Mouse (Mus musculus) v-Abl transformed pro-B cells (cell line): ENCODE results near the gene Ubtd2.

Experiments
- in situ Hi-C, 2 experiments: fragments of 400-800 bp; cut with MboI; formaldehyde crosslinking; loops; one replicate each; pipeline ENCODE4 v1.15.1; 2025; ENCODE audit not compliant: unreplicated experiment in 2 of 2

Ubtd2 gene

DNA sequence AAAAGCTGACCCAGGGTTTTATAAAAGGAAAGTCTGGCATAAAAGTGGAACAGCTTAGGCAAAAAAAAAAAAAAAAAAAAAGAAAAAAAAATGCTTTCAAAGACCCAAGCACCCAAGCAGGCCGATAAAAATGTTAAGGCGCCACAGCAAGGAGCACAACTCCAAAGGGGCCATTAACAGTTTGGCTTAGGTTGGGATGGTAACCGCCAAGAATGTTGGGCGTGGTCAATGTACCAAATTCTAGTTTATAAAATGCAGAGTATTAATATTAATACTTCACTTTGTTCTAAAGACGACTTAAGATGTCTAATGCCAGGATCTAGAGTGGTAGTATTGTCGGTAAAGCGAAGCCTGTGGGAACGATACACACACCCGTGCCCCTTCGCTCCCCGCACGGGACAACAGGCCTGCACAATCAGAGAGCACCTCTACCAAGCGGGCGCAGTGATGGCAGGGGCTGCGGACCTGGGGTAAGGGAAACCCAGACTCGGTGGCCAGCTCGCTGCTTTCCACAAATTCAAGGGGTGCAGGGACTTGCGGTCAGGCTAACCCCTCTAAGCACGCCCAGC lies 855 bp upstream of the Ubtd2 start:
- in situ Hi-C loops: loop anchor here (5.0 to 25.0 kb wide), 7 partner anchors 58 to 708 kb away; partner anchors contain the start of genes Fgf18 (in 1 of the 2) and Npm1 (in 1 of the 2)

DNA sequence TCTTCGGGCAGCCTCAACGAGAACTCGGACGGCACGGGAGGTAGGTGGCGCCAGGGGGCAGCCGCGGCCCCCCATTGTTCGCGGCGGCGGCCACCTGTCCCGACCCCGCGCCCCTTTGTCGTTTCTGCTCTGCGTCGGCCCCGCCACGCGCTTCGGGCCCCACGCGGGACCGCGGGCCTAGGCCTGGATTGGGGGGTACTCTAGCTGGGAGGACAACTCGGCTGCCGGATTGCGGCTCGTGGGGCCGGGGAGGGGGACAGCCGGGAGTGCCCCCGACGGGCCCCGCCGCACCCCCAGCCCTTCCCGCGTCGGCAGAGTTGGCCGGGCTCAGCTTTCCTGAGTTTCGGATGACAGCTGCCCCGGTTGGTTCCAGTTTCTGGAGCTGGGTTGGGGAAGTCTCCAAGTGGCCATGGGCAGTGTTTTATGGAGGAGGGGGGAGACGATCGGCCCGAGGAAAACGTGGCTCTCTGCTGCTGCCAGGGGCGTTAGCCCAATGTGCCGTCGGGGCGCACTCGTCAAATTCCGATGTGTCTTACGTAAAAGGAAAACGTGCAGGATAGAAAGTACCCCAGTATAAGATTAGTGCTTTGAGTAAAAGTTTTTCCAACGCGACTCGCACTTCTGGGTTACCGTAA lies 454 bp downstream of the Ubtd2 start:
- in situ Hi-C loops: loop anchor here in 1 of 2 experiments (25.0 kb wide), 1 partner anchor 682 kb away; the partner anchor contains the start of gene Fgf18

GRCm38 (mm10) chr11:32456356-32456755 lies 1.2 kb downstream of the Ubtd2 start:
- in situ Hi-C loops: loop anchor here in 1 of 2 experiments (25.0 kb wide), 1 partner anchor 681 kb away; the partner anchor contains the start of gene Fgf18

DNA sequence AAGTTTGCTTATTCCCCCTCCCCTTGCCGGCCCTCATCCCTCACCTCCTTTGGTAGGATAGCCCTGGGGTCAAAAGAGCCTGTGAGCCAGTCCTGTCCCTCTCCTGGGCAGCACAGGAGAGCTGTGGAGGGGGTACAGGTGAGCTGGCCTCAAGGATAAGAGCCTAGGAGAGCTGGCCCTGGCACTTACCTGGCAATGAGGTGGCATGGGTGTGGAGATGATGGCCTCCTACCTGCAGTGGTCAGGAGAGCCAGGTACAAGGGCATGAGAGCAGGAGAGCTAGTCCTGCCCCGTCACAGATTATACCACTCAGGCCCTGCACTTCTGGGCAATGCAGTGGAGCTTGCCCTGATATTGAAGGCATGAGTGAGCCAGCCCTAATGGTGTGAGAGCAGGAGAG lies 9.1 kb downstream of the Ubtd2 start:
- in situ Hi-C loops: loop anchor here in 1 of 2 experiments (25.0 kb wide), 1 partner anchor 673 kb away; the partner anchor contains the start of gene Fgf18

GRCm38 (mm10) chr11:32471925-32472324 lies 16.8 kb downstream of the Ubtd2 start:
- in situ Hi-C loops: loop anchor here in 1 of 2 experiments (25.0 kb wide), 1 partner anchor 665 kb away; the partner anchor contains the start of gene Fgf18

DNA sequence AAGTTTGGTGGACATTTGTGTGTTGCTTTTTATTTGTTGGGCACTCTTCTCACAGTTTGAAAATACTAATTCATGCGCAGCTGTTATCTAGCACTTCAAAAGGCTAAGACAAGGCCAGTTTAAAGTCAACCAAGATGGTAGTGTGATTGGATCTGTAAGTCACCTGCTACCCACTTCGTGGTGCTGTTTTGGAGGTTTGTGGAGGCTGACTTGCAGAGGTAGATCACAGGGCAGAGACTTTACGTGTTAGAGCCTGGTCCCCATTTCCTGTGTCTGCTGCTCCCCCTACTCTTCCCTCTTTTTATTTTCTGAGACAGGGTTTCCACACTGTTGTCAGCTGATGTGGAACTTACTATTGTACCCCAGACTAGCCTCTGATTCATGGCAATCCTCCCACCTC lies 19.6 kb downstream of the Ubtd2 start:
- in situ Hi-C loops: loop anchor here in 1 of 2 experiments (25.0 kb wide), 1 partner anchor 663 kb away; the partner anchor contains the start of gene Fgf18

- in situ Hi-C loops: no loop called here
Observed at GRCm38 (mm10) chr11:32475487-32476236, 20.5 kb downstream of the Ubtd2 start.

DNA sequence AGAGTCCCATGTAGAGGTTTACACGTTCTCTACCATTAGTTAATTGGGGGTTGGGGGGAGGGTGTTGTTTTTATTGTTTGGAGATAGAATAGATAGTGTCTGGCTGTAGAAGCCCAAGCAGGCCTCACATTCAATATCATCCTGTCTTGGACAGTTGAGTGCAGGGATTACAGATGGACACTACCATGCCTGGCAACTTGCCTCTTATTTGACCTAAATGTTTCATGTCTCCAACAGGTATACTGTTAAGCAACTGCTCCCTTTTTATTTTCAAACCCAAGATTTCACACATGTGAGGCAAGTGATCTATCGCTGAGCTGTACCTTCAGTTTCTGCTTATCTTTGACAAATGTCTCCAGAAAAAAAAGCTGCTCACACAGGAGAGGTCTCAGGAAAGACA lies 26.4 kb downstream of the Ubtd2 start:
- in situ Hi-C loops: no loop called here

DNA sequence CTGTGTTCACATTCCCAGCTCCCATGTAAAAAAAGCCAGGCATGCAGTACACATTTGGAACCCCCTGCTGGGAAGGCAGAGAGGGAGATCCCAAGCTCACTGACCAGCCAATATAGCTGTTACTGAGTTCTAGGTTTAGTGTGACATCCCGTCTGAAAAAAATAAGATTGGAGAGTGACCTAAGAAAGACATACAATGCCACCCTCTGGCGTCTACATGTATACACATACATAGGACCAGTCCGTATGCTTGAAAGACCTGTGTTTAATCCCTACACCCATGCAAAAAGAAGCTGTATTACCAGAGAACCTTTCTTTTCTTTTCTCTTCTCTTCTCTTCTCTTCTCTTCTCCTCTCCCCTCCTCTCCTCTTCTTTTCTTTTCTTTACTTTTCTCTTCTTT lies 30.1 kb downstream of the Ubtd2 start:
- in situ Hi-C loops: no loop called here

- in situ Hi-C loops: no loop called here
Observed at GRCm38 (mm10) chr11:32486621-32487020, 31.5 kb downstream of the Ubtd2 start.

- in situ Hi-C loops: no loop called here
Observed at GRCm38 (mm10) chr11:32487501-32487900, 32.3 kb downstream of the Ubtd2 start.

DNA sequence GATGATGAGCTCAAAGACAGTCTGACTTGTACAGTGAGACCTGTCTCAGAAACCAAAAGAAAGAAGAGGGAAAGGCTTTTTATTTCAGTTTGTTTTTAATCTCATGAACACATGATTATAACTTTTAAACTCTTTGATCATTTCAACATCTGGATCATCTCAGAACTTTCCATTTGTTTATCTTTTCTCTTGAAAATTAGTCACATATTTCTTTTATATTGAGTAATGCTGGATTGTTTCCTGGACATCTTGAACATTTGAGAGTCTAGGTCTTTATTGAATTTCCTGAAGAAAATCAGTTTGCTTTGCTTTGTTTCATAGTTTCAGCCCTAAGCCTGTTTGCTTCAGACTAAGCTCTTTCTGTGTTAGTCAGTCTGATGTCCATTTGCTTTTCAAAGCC lies 33.2 kb downstream of the Ubtd2 start:
- in situ Hi-C loops: no loop called here

GRCm38 (mm10) chr11:32488808-32489670 lies 33.9 kb downstream of the Ubtd2 start:
- in situ Hi-C loops: no loop called here

DNA sequence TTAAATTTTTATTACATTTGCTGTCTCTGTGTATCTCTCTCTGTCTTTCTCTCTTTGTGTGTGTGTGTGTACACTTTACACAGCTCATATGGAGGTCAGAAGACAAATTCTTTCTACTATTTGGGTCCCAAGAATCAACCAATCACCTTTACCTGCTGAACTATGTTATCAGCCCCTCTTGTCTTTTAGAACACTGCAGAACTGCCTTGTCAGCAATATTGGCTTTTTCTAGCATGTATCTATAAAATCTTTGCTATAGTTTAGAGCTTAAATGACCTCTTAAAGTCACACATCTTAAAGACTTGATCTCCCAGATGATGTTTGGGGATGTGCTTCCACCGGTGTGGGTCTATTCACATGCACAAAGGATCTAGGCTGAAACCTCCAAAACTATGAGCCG lies 35.9 kb downstream of the Ubtd2 start:
- in situ Hi-C loops: no loop called here

GRCm38 (mm10) chr11:32493312-32493711 lies 38.1 kb downstream of the Ubtd2 start:
- in situ Hi-C loops: no loop called here

DNA sequence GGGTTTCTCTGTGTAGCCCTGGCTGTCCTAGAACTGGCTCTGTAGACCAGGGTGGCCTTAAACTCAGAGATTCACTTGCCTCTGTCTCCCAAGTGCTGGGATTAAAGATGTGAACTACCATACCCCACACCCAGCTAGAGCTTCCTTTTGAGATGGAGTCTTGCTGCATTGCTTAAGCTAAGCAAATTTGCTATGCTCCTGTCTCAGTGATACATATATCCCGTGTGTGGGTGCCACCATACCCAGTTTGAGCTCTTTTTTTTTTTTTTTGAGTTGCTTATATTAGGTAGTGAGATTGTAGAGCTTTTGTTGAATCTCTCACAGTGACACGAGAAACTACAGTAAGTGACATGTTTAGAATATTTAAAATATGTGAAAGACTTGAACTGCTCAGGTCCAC lies 40.1 kb downstream of the Ubtd2 start:
- in situ Hi-C loops: no loop called here

- in situ Hi-C loops: no loop called here
Observed at GRCm38 (mm10) chr11:32498757-32499535, 43.8 kb downstream of the Ubtd2 start.

DNA sequence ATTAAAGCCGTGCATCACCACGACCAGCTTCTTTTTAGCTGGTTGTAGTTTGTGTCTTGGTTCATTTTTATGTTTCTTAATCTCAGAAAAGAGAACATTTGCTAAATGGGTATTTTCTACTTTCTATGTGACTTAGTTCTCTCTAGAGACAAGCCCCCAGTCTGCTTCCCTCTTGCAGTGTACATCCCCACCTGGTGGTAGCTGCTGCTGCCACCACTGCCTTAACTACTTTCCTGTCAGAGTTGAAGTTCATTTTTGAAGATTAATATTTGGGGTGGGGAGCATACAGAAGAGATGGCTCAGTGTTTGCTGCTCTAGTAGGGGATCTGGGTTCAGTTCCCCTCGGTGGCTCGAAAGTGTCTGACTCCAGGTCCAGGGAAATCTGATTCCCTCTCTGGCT lies 44.8 kb downstream of the Ubtd2 start:
- in situ Hi-C loops: no loop called here

DNA sequence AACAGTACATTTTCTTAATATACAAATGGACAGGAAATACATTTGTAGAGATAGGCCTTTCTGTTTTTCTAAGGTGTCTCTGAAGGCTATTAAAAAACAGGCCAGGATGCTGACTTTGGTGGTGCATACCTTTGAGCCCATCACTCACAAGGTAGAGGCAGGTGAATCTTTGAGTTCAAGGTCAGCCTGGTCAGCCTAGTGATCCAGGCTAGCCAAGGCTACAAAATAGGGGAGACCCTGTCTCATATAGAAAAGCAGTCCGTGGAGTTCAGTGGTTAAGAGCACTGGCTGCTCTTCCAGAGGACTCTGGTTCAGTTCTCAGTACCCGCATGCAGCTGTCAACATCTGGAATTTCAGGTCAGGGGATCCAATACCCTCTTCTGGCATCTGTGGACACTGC lies 48.5 kb downstream of the Ubtd2 start:
- in situ Hi-C loops: no loop called here
